Mouse (Mus musculus): ENCODE data around the gene Btrc. TPM values are rescaled to one million over a fixed set of nuclear protein-coding genes. Genes with fewer than 3 reads are reported as not detected.
A peak's percentile ranks its signal among the peaks of the same experiment; 100 is the strongest.
"Not testable (repeated sequence)": the region's sequence is repeated elsewhere in the genome, so short reads cannot be mapped to it uniquely, and the experiment has no call there.

Btrc gene
- polyA plus RNA-seq, 1 experiment from 2014 or later = 50.3 TPM

DNA sequence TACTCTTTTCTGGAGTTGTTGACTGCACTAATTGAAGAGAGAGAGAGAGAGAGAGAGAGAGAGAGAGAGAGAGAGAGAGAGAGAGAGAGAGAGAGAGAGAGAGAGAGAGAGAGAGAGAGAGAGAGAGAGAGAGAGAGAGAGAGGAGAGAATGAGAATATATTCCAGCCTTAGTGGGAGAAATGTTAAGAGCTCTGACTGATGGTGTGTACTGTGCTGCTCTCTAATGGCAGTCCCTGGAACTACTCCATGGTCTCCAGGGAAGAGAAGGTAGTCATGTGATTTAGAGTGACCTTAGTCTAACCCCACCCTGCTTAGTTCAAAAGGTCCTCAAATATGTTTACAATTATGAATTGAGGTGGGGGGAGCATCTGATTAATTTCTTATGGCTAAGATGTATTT is 72.5 kb downstream of the Btrc start:
- not testable (repeated sequence) for H3K36me3 ChIP-seq (ENCODE audit: control insufficient read depth, insufficient read depth); H3K9me3 ChIP-seq (replicated peaks; ENCODE audit: control insufficient read depth, low read length); H3K27ac ChIP-seq (ENCODE audit: low read length); H3K27me3 ChIP-seq (ENCODE audit: control insufficient read depth, insufficient read depth, low read depth, low read length); H3K4me2 ChIP-seq (ENCODE audit: low read depth, low read length); H3K9ac ChIP-seq (ENCODE audit: low read depth, low read length); H3K4me3 ChIP-seq (ENCODE audit: low read depth, low read length); H3K4me1 ChIP-seq (ENCODE audit: control insufficient read depth, low read depth, low read length)
- peak; percentile 88 for ATAC-seq (ENCODE audit: low read depth)

DNA sequence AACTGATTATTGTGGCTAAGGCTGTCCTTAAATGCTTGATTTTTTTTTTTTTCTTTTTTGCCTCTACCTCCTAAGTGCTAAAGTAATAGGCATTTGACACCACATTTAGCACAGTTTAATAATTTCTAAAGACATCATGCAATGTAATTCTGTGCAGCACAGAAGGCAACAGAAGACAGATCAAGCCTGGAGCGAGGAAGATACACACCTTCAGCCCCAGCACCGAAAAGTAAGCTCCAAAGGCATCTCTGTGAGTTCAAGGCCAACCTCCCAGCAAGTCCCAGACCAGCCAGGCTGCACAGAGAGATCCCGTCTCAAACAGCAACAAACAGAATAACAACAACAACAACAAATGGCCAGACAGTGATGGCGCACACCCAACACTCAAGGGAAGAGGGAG is 73.6 kb downstream of the Btrc start:
- Histone ChIP-seq H3K9me3 (replicated peaks; ENCODE audit: control insufficient read depth, low read length) (no peaks in the 10 kb centered on the region), H3K27ac (ENCODE audit: low read length) (no peak overlapping the region), H3K27me3 (ENCODE audit: control insufficient read depth, insufficient read depth, low read depth, low read length) (no peaks in the 10 kb centered on the region), H3K9ac (ENCODE audit: low read depth, low read length) (no peak overlapping the region), H3K36me3 (ENCODE audit: control insufficient read depth, insufficient read depth) (no peaks in the 10 kb centered on the region), H3K4me3 (ENCODE audit: low read depth, low read length) (no peak overlapping the region), H3K4me1 (ENCODE audit: control insufficient read depth, low read depth, low read length) (peaks cover 12% of the 10 kb centered on the region), H3K4me2 (ENCODE audit: low read depth, low read length) (no peak overlapping the region)
- WGBS (ENCODE audit: insufficient replicate concordance) = 79% methylated on average over 4 of the region's 4 CpGs
- ATAC-seq (ENCODE audit: low read depth) = no peak

DNA sequence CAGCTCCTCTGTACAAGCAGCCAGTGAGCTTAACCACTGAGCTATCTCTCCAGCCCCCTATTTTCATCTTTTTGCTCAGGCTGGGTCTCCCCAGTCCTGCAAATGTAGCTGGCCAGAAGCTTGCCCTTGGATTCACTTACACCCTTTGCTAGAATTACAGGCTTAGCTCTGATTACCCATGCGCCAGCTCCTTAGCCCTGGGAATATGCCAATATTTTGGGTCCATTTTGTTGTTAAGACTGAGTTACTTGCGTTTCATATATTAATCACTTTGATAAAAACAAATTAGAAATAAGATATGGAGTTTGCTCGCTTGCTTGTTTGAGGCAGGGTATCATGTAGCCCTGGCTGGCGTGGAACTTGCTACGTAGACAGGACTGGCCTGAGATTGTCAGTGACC is 74.7 kb downstream of the Btrc start:
- Histone ChIP-seq H3K9ac (ENCODE audit: low read depth, low read length) (no peak overlapping the region), H3K9me3 (replicated peaks; ENCODE audit: control insufficient read depth, low read length) (no peaks in the 10 kb centered on the region), H3K27me3 (ENCODE audit: control insufficient read depth, insufficient read depth, low read depth, low read length) (no peaks in the 10 kb centered on the region), H3K4me3 (ENCODE audit: low read depth, low read length) (no peak overlapping the region), H3K4me1 (ENCODE audit: control insufficient read depth, low read depth, low read length) (peaks cover 12% of the 10 kb centered on the region), H3K4me2 (ENCODE audit: low read depth, low read length) (no peak overlapping the region), H3K27ac (ENCODE audit: low read length) (no peak overlapping the region), H3K36me3 (ENCODE audit: control insufficient read depth, insufficient read depth) (no peaks in the 10 kb centered on the region)
- 83% methylated on average over 5 of the region's 5 CpGs for WGBS (ENCODE audit: insufficient replicate concordance)
- no peak for ATAC-seq (ENCODE audit: low read depth)

DNA sequence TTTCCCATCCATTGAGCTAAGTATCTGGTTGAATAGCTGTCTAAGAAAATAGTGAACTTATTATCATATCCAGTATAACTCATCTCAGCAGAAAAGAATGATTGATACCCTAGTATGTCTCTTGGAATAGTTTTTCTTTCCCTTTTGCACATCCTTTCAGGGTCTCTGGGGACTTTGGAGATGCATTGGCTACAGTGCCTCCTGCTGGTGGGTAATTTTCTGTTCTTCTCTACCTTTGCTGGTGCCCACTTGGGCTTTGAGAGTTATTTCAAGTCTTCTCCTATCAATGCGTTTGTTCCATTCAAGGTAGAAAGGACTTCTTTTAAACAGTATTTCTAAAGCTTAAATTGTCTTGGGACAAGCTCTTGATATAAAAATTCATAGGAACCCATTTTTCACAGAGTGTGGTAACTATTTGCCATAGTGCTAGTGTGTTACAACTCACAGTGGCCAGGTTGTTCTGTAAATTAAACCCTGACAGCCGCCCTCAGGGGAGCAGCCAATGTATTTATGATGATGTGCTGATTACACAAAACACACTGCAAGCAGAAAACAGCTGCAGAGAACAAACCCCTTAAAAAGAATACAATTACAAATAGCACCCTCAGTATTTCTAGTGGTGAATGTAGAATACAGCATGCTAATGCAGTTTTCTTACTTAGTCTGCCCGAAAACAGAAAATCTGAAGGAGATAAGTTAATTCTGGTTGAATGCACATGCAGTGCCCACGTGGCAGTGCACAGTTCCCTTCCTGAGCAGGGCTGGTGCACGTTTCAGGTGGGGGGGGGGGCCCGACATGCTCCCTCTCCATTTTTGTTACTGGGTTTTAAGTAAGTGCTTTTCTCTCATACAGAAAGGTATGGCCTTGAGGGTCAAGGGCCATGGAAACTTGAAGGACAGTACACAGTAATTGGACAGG is 75.7 kb downstream of the Btrc start:
- no peak for ATAC-seq (ENCODE audit: low read depth)
- Histone ChIP-seq H3K9ac (ENCODE audit: low read depth, low read length) (no peak overlapping the region), H3K9me3 (replicated peaks; ENCODE audit: control insufficient read depth, low read length) (no peaks in the 10 kb centered on the region), H3K4me1 (ENCODE audit: control insufficient read depth, low read depth, low read length) (peaks cover 16% of the 10 kb centered on the region), H3K4me2 (ENCODE audit: low read depth, low read length) (no peak overlapping the region), H3K36me3 (ENCODE audit: control insufficient read depth, insufficient read depth) (no peaks in the 10 kb centered on the region), H3K27me3 (ENCODE audit: control insufficient read depth, insufficient read depth, low read depth, low read length) (no peaks in the 10 kb centered on the region), H3K27ac (ENCODE audit: low read length) (no peak overlapping the region), H3K4me3 (ENCODE audit: low read depth, low read length) (no peak overlapping the region)
- 57% methylated on average over 6 of the region's 6 CpGs for WGBS (ENCODE audit: insufficient replicate concordance)

DNA sequence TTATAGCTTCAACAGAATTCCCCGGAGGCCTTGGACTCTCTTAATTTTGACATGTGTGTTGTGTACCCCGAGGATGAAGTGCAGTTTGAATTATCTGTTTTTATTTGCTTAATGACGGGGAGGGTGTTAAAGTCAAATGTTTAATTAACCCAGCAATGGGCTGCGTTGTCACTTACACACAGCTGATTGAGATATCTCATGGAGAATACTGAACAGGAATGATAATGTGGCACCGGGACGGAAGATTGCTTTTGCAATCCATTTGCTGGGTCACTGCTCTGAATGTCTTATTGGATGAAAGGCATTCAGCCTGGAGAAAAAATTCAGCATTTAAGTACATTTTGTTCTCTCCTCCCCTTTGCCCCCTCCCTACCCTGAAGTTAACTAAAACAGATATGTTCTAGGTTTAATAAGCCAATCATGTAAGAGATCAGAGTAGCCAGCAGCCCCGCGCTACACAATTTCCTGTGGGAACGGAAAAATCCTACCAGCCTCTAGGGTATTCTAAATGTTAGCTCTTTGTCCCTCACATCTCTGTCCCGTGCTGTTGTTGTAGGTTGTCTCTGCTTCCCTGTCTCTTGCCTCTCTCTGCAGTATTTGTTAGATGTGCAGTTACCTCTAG is 77.1 kb downstream of the Btrc start:
- no peaks in the 10 kb centered on the region for H3K27me3 ChIP-seq (ENCODE audit: control insufficient read depth, insufficient read depth, low read depth, low read length)
- peak overlapping the region; percentile 21; the same call in 1 of the 2 replicates for H3K9ac ChIP-seq (ENCODE audit: low read depth, low read length)
- H3K27ac ChIP-seq (ENCODE audit: low read length) = peak overlapping the region; percentile 39
- H3K36me3 ChIP-seq (ENCODE audit: control insufficient read depth, insufficient read depth) = no peaks in the 10 kb centered on the region
- no peak overlapping the region for H3K4me3 ChIP-seq (ENCODE audit: low read depth, low read length)
- WGBS (ENCODE audit: insufficient replicate concordance) = 42% methylated on average over 10 of the region's 10 CpGs
- no peaks in the 10 kb centered on the region for H3K9me3 ChIP-seq (replicated peaks; ENCODE audit: control insufficient read depth, low read length)
- no peak for ATAC-seq (ENCODE audit: low read depth)
- peaks cover 20% of the 10 kb centered on the region for H3K4me1 ChIP-seq (ENCODE audit: control insufficient read depth, low read depth, low read length)
- H3K4me2 ChIP-seq (ENCODE audit: low read depth, low read length) = no peak overlapping the region; the same call in 1 of the 2 replicates

DNA sequence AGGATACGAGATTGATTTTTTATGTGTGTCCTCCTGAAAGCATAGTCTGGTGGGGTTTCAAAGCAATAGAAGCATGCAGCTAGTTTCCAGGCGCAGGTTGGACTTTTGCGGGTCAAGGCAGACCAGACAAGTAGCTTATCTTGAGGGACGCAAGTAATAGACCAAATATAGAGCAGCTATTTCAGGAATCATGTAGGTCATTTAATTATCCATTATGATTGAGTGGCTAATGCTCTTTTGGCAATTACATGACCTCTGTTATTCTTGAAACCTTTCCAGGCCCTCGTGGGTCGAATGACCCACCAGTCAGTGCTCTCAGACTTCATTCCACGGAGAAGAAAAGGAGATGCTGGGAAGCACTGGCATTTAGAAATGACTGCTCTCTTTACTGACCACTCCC is 78.2 kb downstream of the Btrc start:
- no peak for ATAC-seq (ENCODE audit: low read depth)
- Histone ChIP-seq H3K9me3 (replicated peaks; ENCODE audit: control insufficient read depth, low read length) (no peaks in the 10 kb centered on the region), H3K27me3 (ENCODE audit: control insufficient read depth, insufficient read depth, low read depth, low read length) (no peaks in the 10 kb centered on the region), H3K9ac (ENCODE audit: low read depth, low read length) (no peak overlapping the region), H3K4me2 (ENCODE audit: low read depth, low read length) (no peak overlapping the region), H3K27ac (ENCODE audit: low read length) (peak overlapping the region; percentile 52; the same call in 1 of the 2 replicates), H3K4me3 (ENCODE audit: low read depth, low read length) (no peak overlapping the region), H3K36me3 (ENCODE audit: control insufficient read depth, insufficient read depth) (no peaks in the 10 kb centered on the region), H3K4me1 (ENCODE audit: control insufficient read depth, low read depth, low read length) (peaks cover 20% of the 10 kb centered on the region)
- WGBS (ENCODE audit: insufficient replicate concordance) = 70% methylated on average over 7 of the region's 7 CpGs

DNA sequence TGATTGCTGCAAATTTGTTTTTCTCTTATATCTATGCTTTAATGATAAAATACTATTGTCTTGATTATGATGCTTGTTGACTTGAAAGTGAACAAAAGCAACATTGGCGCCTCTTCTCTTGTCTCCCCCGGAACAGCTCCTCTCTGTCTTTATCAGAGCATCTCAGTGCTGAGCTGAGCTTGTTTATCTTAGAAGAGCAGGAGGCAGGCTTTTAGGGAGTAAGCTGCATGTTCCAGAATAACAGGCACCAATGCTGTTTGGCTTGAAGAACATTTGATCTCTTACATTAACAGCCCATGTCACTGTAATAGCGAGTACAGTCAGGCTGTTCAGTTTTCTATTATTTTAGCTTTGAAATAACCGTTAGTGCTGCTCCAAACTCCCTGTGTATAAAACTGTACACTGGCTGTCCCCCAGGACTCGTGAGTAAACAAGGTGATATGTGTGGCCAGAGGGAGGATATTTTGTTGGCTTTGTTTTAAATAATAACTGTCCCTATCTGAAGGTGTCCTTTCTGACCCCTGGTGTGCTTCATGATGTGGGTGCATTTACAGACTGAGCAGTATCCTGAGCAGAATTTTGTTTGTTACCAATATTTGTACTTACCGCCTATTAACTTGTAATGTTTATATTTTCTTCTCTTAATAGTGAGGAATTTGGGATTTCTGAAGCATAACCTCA is 81.9 kb downstream of the Btrc start:
- no peaks in the 10 kb centered on the region for H3K9me3 ChIP-seq (replicated peaks; ENCODE audit: control insufficient read depth, low read length)
- H3K4me2 ChIP-seq (ENCODE audit: low read depth, low read length) = peak overlapping the region; percentile 44
- no peaks in the 10 kb centered on the region for H3K36me3 ChIP-seq (ENCODE audit: control insufficient read depth, insufficient read depth)
- no peaks in the 10 kb centered on the region for H3K27me3 ChIP-seq (ENCODE audit: control insufficient read depth, insufficient read depth, low read depth, low read length)
- 15% methylated on average over 6 of the region's 6 CpGs for WGBS (ENCODE audit: insufficient replicate concordance)
- peak overlapping the region; percentile 100 for H3K27ac ChIP-seq (ENCODE audit: low read length)
- ATAC-seq (ENCODE audit: low read depth) = peak; percentile 99
- H3K9ac ChIP-seq (ENCODE audit: low read depth, low read length) = peak overlapping the region; percentile 85
- peak overlapping the region; percentile 71 for H3K4me3 ChIP-seq (ENCODE audit: low read depth, low read length)
- H3K4me1 ChIP-seq (ENCODE audit: control insufficient read depth, low read depth, low read length) = peaks cover 38% of the 10 kb centered on the region

DNA sequence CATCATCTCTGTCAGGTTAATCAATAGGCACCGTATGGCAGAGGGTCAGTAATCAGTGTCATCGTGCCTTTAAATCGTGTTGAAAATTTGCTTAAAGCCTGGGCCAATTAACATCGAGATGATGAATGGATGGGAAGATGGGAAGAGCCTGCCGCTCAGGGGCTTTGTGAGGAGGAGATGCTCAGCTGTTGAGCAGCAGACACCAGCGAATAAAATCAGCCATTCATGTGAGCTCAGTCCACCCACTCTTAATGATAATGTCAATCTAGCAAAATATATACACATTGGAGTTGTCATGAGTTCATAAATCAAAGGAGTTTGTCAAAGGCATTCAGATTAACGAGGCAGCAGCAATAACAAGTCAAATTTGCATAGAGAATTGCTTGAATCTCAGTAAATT is 83.1 kb downstream of the Btrc start:
- H3K27me3 ChIP-seq (ENCODE audit: control insufficient read depth, insufficient read depth, low read depth, low read length) = no peaks in the 10 kb centered on the region
- H3K4me1 ChIP-seq (ENCODE audit: control insufficient read depth, low read depth, low read length) = peaks cover 30% of the 10 kb centered on the region
- H3K27ac ChIP-seq (ENCODE audit: low read length) = peak overlapping the region; percentile 78
- peak overlapping the region; percentile 68 for H3K4me3 ChIP-seq (ENCODE audit: low read depth, low read length)
- WGBS (ENCODE audit: insufficient replicate concordance) = 50% methylated on average over 7 of the region's 7 CpGs
- H3K36me3 ChIP-seq (ENCODE audit: control insufficient read depth, insufficient read depth) = no peaks in the 10 kb centered on the region
- no peak for ATAC-seq (ENCODE audit: low read depth)
- H3K9me3 ChIP-seq (replicated peaks; ENCODE audit: control insufficient read depth, low read length) = no peaks in the 10 kb centered on the region
- peak overlapping the region; percentile 61 for H3K4me2 ChIP-seq (ENCODE audit: low read depth, low read length)
- H3K9ac ChIP-seq (ENCODE audit: low read depth, low read length) = peak overlapping the region; percentile 69

DNA sequence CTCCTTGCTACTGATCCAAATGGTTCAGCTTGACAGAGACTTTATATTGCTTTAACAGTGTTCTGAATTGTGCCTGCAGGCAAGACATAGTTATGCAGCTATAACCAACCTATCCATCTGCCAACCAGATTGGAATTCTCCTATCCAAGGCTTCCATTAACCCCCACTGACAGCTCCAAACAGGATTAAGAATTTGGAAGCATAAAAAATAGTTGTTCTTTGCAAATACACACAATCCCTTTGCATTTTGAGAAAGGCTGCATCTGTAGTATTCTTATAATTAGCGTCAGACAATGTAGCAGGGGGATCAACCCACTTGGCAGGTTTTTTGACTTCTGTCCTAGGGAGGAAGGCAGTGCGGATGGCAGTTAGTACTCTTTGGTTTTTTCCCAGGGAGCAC is 83.7 kb downstream of the Btrc start:
- Histone ChIP-seq H3K27me3 (ENCODE audit: control insufficient read depth, insufficient read depth, low read depth, low read length) (no peaks in the 10 kb centered on the region), H3K9me3 (replicated peaks; ENCODE audit: control insufficient read depth, low read length) (no peaks in the 10 kb centered on the region), H3K4me3 (ENCODE audit: low read depth, low read length) (peak overlapping the region; percentile 68), H3K36me3 (ENCODE audit: control insufficient read depth, insufficient read depth) (peaks cover under 1% of the 10 kb centered on the region), H3K27ac (ENCODE audit: low read length) (peak overlapping the region; percentile 54; the same call in 1 of the 2 replicates), H3K4me1 (ENCODE audit: control insufficient read depth, low read depth, low read length) (peaks cover 26% of the 10 kb centered on the region), H3K9ac (ENCODE audit: low read depth, low read length) (peak overlapping the region; percentile 69), H3K4me2 (ENCODE audit: low read depth, low read length) (peak overlapping the region; percentile 61)
- no peak for ATAC-seq (ENCODE audit: low read depth)
- 92% methylated on average over 2 of the region's 2 CpGs for WGBS (ENCODE audit: insufficient replicate concordance)

Measured in liver, embryonic 16.5 days (tissue).